Mouse (Mus musculus) testis, adult 2 months (tissue): ENCODE measurements around the gene Nlk.

Source experiments
- CTCF ChIP-seq: fragments of 200-500 bp; IDR thresholded peaks from 2 replicates; pipeline ENCODE4 v1.5.1; 2012; ENCODE audit warnings: low read depth, mild to moderate bottlenecking, inconsistent platforms, low read length, moderate library complexity; ENCODE audit not compliant: control insufficient read depth, insufficient read depth, insufficient replicate concordance
- POLR2A ChIP-seq: fragments of 200-500 bp; IDR thresholded peaks from 2 replicates; pipeline ENCODE4 v1.6.1; 2012; ENCODE audit warnings: low read depth, mild to moderate bottlenecking, inconsistent platforms, low read length, moderate library complexity; ENCODE audit not compliant: control insufficient read depth

DNA sequence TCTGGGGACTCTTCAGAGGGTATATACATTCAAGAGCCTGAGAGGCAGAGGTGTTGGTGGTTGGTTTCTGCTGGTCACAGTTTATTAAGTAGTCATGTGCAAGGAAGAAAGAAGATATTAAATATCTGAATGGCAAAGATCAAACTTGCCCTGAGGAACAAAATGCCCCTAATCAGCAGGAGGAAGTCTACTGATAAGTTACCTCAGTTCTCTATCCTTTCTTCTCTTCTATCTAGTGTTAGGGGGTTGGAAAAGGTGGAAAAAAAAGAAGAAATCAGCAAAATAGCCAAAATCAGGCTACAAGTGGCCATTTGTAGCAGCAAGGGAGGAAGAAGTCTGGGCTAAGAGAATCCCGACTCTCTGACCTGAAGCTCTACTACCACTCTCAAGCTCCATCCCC, 92.3 kb downstream of the Nlk start:
- TF ChIP-seq POLR2A (no peak), CTCF (no peak)
